Mouse (Mus musculus): ENCODE data around the gene Sh2b2. TPM values are rescaled to one million over a fixed set of nuclear protein-coding genes. Genes with fewer than 3 reads are reported as not detected.

The Sh2b2 gene
- total and polyA plus RNA-seq, 3 experiments, result 0.27 TPM; not detected in 2

GRCm38 (mm10) chr5:136182049-136182448, 64.3 kb downstream of the Sh2b2 start:
- Histone ChIP-seq H3K4me1 (ENCODE audit: insufficient read depth, low read depth, low read length) (peaks cover 69% of the 10 kb centered on the region), H3K27me3 (ENCODE audit: insufficient read depth, low read length) (no peaks in the 10 kb centered on the region), H3K9me3 (replicated peaks) (no peaks in the 10 kb centered on the region), H3K4me3 (ENCODE audit: low read depth, low read length) (no peak overlapping the region; the same call in 1 of the 2 replicates), H3K36me3 (replicated peaks) (peaks cover 97% of the 10 kb centered on the region)
- DNase-seq (ENCODE audit: low spot score), result peak; percentile 48
- no peak for TF ChIP-seq TAL1 (conservative IDR thresholded peaks at IDR 0.05; ENCODE audit: low read depth, low read length)
- TF ChIP-seq POLR2AphosphoS5 (IDR thresholded peaks at IDR 0.05; ENCODE audit: insufficient replicate concordance, low read depth, low read length), result no peak
- TF ChIP-seq CTCF (IDR thresholded peaks at IDR 0.05; ENCODE audit: low read depth, low read length), result no peak
- TF ChIP-seq GATA2 (IDR thresholded peaks at IDR 0.05; ENCODE audit: borderline replicate concordance, low read depth, low read length), result no peak
- no peak for TF ChIP-seq GATA1 (IDR thresholded peaks at IDR 0.05; ENCODE audit: borderline replicate concordance, low read length)
- peak; percentile 15; the same call in 1 of the 2 replicates for ATAC-seq (ENCODE audit: extremely low read depth, insufficient number of reproducible peaks, low FRiP score, poor library complexity, severe bottlenecking)

DNA sequence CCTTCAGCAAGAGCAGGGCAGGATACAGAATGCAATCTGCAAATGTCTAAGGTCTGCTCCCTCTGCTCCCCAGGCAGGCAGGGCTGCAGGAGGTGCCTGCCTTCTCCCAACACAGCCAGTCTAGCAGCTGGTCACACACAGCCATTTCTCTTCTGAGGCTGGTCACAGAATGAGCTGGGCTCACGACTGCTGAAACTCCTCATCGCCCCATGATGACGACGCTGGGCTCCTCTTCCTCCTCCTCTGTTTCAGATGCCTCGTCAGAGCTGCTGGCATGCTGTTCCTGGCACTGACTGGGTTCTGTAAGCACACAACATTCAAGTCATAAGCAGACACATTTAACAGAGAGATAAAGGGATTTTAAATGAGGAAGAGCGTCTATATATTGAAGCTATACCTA, 65.2 kb downstream of the Sh2b2 start:
- Histone ChIP-seq H3K9me3 (replicated peaks) (no peaks in the 10 kb centered on the region), H3K36me3 (replicated peaks) (peaks cover 92% of the 10 kb centered on the region), H3K4me3 (ENCODE audit: low read depth, low read length) (no peak overlapping the region), H3K27me3 (ENCODE audit: insufficient read depth, low read length) (no peaks in the 10 kb centered on the region), H3K4me1 (ENCODE audit: insufficient read depth, low read depth, low read length) (peaks cover 66% of the 10 kb centered on the region)
- TF ChIP-seq TAL1 (conservative IDR thresholded peaks at IDR 0.05; ENCODE audit: low read depth, low read length) (no peak), POLR2AphosphoS5 (IDR thresholded peaks at IDR 0.05; ENCODE audit: insufficient replicate concordance, low read depth, low read length) (no peak), GATA1 (IDR thresholded peaks at IDR 0.05; ENCODE audit: borderline replicate concordance, low read length) (no peak), GATA2 (IDR thresholded peaks at IDR 0.05; ENCODE audit: borderline replicate concordance, low read depth, low read length) (no peak), CTCF (IDR thresholded peaks at IDR 0.05; ENCODE audit: low read depth, low read length) (no peak)
- ATAC-seq (ENCODE audit: extremely low read depth, insufficient number of reproducible peaks, low FRiP score, poor library complexity, severe bottlenecking) (no peak), DNase-seq (ENCODE audit: low spot score) (no peak)

- no peaks in the 10 kb centered on the region for H3K9me3 ChIP-seq (replicated peaks)
- ATAC-seq (ENCODE audit: extremely low read depth, insufficient number of reproducible peaks, low FRiP score, poor library complexity, severe bottlenecking), result no peak
- no peak overlapping the region for H3K4me3 ChIP-seq (ENCODE audit: low read depth, low read length)
- H3K36me3 ChIP-seq (replicated peaks), result peaks cover 79% of the 10 kb centered on the region
- H3K27me3 ChIP-seq (ENCODE audit: insufficient read depth, low read length), result no peaks in the 10 kb centered on the region
- no peak for DNase-seq (ENCODE audit: low spot score)
- TF ChIP-seq GATA2 (IDR thresholded peaks at IDR 0.05; ENCODE audit: borderline replicate concordance, low read depth, low read length), result no peak
- TF ChIP-seq POLR2AphosphoS5 (IDR thresholded peaks at IDR 0.05; ENCODE audit: insufficient replicate concordance, low read depth, low read length), result no peak
- TF ChIP-seq CTCF (IDR thresholded peaks at IDR 0.05; ENCODE audit: low read depth, low read length), result no peak
- TF ChIP-seq TAL1 (conservative IDR thresholded peaks at IDR 0.05; ENCODE audit: low read depth, low read length), result no peak
- TF ChIP-seq GATA1 (IDR thresholded peaks at IDR 0.05; ENCODE audit: borderline replicate concordance, low read length), result no peak
- H3K4me1 ChIP-seq (ENCODE audit: insufficient read depth, low read depth, low read length), result peaks cover 59% of the 10 kb centered on the region
These were observed 66.8 kb downstream of the Sh2b2 start for GRCm38 (mm10) chr5:136179594-136179993.

DNA sequence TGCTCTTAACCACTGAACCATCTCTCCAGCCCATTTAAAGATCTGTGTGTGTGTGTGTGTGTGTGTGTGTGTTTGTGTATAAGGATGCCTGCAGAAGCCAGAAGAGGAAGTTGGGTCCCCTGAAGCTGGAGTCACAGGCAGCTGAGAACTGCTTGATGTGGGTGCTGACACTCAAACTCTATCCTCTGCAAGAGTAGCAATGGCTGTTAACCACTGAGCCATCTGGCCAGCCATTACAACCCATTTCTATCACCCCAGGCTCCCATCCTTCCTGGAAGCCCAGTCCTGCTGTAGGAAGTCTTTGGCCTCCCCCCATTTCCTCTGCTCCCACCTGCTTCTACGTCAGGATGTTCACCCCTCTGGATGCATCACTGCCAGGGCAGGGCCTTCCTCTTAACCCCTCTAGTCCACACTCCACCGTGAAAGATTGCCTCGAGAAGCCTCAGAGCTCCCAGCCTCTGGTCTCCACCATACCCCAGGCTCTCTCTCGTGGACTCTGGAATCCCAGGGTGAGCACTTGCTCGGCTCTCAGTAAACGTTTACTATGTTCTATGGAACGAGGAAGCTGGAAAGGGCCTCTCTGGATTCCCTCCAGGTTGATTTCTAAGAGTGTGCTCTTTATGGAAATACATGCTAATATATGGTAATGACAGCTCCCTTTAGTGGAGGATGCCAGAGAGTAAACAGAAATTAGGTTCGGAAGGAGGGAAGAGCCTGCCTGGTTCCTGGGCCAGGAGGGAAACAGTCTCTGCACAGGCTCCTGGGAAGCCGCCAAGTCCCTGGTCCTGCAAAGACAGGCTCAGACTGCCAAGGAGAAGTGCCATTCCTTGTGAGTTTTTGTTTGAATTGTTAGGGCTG, 72.5 kb downstream of the Sh2b2 start:
- Histone ChIP-seq H3K9me3 (replicated peaks) (no peaks in the 10 kb centered on the region), H3K4me1 (ENCODE audit: insufficient read depth, low read depth, low read length) (peaks cover 57% of the 10 kb centered on the region), H3K36me3 (replicated peaks) (peaks cover 34% of the 10 kb centered on the region), H3K4me3 (ENCODE audit: low read depth, low read length) (peak overlapping the region; percentile 20; the same call in 1 of the 2 replicates), H3K27me3 (ENCODE audit: insufficient read depth, low read length) (no peaks in the 10 kb centered on the region)
- no peak for ATAC-seq (ENCODE audit: extremely low read depth, insufficient number of reproducible peaks, low FRiP score, poor library complexity, severe bottlenecking)
- TF ChIP-seq TAL1 (conservative IDR thresholded peaks at IDR 0.05; ENCODE audit: low read depth, low read length) (no peak), POLR2AphosphoS5 (IDR thresholded peaks at IDR 0.05; ENCODE audit: insufficient replicate concordance, low read depth, low read length) (no peak), GATA2 (IDR thresholded peaks at IDR 0.05; ENCODE audit: borderline replicate concordance, low read depth, low read length) (no peak), GATA1 (IDR thresholded peaks at IDR 0.05; ENCODE audit: borderline replicate concordance, low read length) (no peak), CTCF (IDR thresholded peaks at IDR 0.05; ENCODE audit: low read depth, low read length) (no peak)
- no peak for DNase-seq (ENCODE audit: low spot score)

- no peak overlapping the region for H3K4me3 ChIP-seq (ENCODE audit: low read depth, low read length)
- H3K27me3 ChIP-seq (ENCODE audit: insufficient read depth, low read length), result no peaks in the 10 kb centered on the region
- H3K36me3 ChIP-seq (replicated peaks), result peaks cover 34% of the 10 kb centered on the region
- ATAC-seq (ENCODE audit: extremely low read depth, insufficient number of reproducible peaks, low FRiP score, poor library complexity, severe bottlenecking) (no peak), DNase-seq (ENCODE audit: low spot score) (no peak)
- peaks cover 57% of the 10 kb centered on the region for H3K4me1 ChIP-seq (ENCODE audit: insufficient read depth, low read depth, low read length)
- H3K9me3 ChIP-seq (replicated peaks), result peaks cover 5% of the 10 kb centered on the region
- TF ChIP-seq TAL1 (conservative IDR thresholded peaks at IDR 0.05; ENCODE audit: low read depth, low read length), result no peak
These were observed 73.4 kb downstream of the Sh2b2 start for GRCm38 (mm10) chr5:136172939-136173338.

DNA sequence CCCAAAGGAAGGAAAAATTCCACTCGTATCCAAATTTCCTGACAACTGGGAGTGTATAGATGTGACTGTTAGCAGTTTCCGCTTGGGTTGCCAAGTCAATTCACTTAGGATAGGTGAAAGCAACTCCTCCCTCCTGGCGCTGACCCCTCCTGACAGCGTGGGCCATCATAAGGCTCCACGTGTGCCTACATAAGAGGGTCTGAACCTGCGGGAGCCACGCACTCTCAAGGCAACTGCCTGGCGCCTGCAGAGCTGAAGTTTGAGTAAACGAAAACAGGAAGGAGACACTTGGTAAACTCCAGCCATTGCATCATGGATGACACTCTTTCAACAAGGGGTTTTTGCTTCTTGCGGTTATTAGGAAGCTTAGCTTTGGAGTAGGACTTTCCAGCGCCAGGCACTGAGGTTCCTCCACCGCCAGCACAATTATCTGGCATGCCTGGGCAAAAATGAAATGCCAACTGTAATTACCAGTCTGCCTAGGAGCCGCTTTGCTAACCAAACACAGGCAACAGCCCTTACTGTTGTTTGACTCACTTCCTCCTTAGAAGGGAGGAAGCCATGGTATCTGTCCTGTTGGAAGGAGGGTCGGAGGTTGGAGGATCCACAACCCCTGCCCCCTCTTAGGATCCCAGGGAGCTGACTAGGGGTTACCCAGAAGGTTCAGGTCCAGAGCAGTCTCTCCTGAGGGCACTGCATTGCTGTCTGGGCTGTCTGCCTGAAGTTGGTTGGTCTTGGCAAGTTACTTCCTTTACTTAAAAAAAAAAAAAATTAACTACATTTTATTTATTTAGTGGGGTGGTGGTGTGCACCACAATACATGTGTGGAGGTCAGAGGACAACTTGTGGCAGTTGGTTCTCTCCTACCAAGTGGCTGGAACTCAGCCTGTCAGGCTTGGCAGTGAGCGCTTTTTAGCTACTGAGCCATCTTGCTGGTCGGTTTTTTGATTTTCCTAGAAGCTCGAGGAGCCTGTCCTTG, 74.7 kb downstream of the Sh2b2 start:
- no peak for DNase-seq (ENCODE audit: low spot score)
- TF ChIP-seq GATA2 (IDR thresholded peaks at IDR 0.05; ENCODE audit: borderline replicate concordance, low read depth, low read length) (no peak), TAL1 (conservative IDR thresholded peaks at IDR 0.05; ENCODE audit: low read depth, low read length) (no peak), GATA1 (IDR thresholded peaks at IDR 0.05; ENCODE audit: borderline replicate concordance, low read length) (no peak), CTCF (IDR thresholded peaks at IDR 0.05; ENCODE audit: low read depth, low read length) (no peak), POLR2AphosphoS5 (IDR thresholded peaks at IDR 0.05; ENCODE audit: insufficient replicate concordance, low read depth, low read length) (no peak)
- H3K4me1 ChIP-seq (ENCODE audit: insufficient read depth, low read depth, low read length), result peaks cover 56% of the 10 kb centered on the region
- H3K9me3 ChIP-seq (replicated peaks), result peaks cover 7% of the 10 kb centered on the region
- no peaks in the 10 kb centered on the region for H3K27me3 ChIP-seq (ENCODE audit: insufficient read depth, low read length)
- peak; percentile 28; the same call in 1 of the 2 replicates for ATAC-seq (ENCODE audit: extremely low read depth, insufficient number of reproducible peaks, low FRiP score, poor library complexity, severe bottlenecking)
- peaks cover 35% of the 10 kb centered on the region for H3K36me3 ChIP-seq (replicated peaks)
- H3K4me3 ChIP-seq (ENCODE audit: low read depth, low read length), result peak overlapping the region; percentile 82; the same call in 1 of the 2 replicates
